Mouse (Mus musculus): ENCODE data around the gene H3f3b.
A peak's percentile ranks its signal among the peaks of the same experiment; 100 is the strongest.

The H3f3b gene

GRCm38 (mm10) chr11:116001725-116002124 is 26.0 kb downstream of the H3f3b start:
- DNase-seq (ENCODE audit: low spot score in 2 of 2) = no peak

DNA sequence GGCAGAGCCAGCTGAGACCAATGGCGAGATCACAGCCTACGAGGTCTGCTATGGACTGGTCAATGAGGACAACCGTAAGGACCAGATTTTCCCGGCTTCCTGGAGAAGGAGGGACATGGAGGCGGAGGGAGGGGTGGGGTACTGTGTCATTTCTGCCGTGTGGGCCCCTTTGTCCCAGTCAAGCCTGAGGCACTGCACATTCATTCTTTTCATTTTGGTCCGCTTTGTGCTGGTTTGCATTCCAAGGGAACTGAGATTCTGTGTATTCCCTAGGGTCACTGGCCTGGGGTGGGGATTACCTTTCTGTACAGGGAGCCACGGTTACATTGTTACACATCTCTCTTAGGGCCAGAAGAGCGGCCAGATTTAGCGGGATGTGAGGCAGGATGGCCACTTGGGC is 27.2 kb downstream of the H3f3b start:
- no peak for DNase-seq (ENCODE audit: low spot score in 2 of 2)

- DNase-seq (ENCODE audit: low spot score in 2 of 2) = peak; percentile 54 to 72
These were observed 28.1 kb downstream of the H3f3b start for GRCm38 (mm10) chr11:115999538-116000143.

- no peak for DNase-seq (ENCODE audit: low spot score in 2 of 2)
These were observed 28.7 kb downstream of the H3f3b start for GRCm38 (mm10) chr11:115999027-115999426.

DNA sequence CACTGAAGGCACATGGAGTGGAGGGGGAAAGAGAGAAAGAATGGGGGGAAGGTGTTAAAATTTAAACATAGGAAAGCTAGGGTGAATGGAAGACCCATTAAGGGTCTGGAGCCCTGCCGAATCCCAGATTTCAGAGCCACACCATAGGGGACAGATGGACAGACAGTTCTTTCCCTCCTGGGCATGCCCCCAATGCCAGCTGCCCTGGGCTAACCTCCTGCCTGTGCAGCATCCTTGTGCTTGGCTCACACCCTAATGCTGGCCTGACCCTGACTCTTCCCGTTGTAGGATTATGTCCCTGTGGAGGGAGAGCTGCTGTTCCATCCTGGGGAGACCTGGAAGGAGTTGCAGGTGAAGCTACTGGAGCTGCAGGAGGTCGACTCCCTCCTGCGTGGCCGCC is 30.1 kb downstream of the H3f3b start:
- DNase-seq (ENCODE audit: low spot score in 2 of 2) = no peak

DNA sequence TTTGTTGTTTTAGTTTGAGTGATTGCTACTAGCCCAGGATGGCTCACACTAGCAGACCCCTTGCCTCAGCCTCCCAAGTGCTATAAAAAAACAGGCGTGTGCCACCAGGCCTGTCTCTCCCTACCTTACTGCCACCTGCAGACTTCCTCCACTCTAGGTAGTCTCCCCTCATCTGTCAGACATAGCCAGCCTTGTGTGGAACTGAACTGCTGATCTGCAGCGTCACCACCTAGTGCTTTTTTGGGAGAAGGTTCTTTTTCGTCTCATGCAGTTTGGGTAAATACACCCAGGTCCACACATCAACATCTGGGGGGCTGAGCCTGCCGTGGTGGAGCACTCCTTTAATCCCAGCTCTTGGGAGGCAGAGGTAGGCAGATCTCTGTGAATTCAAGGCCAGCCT is 30.7 kb downstream of the H3f3b start:
- DNase-seq (ENCODE audit: low spot score in 2 of 2) = no peak

- no peak for DNase-seq (ENCODE audit: low spot score in 2 of 2)
These were observed 32.5 kb downstream of the H3f3b start for GRCm38 (mm10) chr11:115995256-115995655.

DNA sequence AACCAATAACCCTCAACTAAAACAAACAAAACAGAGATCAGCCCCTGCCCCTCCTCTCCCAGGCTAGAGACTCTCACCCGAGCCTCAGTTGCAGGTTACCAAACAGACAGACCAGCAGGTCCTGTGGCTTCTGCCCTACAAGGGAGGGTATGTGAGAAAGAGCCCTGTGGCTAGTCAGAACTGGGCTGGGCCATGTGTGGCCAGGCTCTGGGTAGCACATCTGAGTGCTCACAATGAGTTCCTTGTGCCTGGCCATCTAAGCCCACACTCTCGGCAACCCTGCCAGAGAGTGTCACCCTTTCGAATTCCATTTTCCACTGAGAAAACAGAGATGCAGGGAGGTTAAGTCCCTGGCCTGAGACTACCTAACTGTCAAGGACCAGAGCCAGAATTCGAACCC is 35.7 kb downstream of the H3f3b start:
- DNase-seq (ENCODE audit: low spot score in 2 of 2) = no peak

DNA sequence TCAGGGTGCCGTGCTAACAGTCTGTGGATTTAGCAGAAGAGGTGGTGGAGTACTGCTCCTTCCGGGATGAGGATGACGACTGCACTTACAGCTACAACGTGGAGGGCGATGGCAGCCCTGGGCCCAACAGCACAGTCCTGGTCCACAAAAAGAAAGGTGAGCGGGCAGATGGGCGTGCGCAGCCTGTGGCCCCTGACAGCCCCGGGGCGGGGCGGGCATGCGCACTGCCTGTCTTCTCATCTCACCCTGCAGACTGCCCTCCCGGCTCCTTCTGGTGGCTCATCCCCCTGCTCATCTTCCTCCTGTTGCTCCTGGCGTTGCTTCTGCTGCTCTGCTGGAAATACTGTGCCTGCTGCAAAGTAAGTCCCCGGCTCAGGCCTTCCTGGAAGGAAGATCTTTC is 38.1 kb downstream of the H3f3b start:
- no peak for DNase-seq (ENCODE audit: low spot score in 2 of 2)

DNA sequence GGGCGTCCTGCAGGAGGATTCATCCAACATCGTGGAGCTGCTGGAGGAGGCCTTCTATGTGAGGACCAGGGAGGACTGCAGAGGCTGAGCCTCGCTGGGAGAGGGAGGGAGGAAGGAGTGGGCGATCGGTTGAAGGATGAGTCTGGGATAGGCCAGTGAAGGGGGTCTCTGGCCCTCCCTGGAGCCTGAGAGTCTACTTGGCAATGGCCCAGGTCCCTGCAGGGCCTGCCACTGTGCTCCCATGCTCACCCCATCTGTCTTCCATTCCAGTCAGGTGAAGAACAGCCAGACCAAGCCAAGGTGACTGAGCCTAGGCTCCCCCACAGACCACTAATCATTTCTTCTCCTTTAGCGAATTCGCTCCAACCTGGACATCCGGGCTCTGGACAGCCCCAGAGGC is 44.5 kb downstream of the H3f3b start:
- no peak for DNase-seq (ENCODE audit: low spot score in 2 of 2)

DNA sequence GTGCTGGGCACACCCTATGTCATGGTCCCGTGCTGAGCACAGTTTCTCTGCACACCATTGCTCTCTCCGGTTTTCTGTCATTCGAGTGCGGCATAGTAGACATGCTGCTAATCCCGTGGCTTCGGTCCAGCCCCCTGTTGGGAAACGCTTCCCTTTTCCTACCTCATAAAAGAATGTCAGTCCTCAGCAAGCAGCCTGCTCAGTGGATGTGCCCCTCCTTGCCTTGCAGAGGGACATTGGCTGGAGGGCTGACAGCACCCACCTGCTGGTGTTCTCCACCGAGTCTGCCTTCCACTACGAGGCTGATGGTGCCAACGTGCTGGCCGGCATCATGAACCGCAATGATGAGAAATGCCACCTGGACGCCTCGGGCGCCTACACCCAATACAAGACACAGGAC is 45.3 kb downstream of the H3f3b start:
- DNase-seq (ENCODE audit: low spot score in 2 of 2) = no peak

DNA sequence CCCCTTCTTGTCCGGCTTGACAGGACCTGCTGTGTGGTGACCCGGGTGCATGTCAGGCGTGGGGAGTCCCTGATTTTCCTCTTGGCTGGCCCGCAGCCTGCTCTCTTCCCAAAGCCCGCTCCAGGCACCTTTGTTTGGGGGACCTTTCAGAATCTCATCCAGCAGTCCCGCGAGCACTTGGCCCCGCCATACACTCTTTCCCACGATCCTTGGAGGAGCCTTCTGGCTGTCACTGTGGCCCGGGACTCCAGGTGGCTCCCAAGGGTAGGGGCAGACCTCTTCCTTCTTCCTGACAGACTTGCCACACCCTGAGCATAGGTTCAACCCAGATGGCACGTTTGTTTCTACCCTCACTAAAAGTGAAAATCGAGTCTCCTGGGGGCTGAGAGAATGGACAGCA is 52.2 kb downstream of the H3f3b start:
- no peak for DNase-seq (ENCODE audit: low spot score in 2 of 2)

DNA sequence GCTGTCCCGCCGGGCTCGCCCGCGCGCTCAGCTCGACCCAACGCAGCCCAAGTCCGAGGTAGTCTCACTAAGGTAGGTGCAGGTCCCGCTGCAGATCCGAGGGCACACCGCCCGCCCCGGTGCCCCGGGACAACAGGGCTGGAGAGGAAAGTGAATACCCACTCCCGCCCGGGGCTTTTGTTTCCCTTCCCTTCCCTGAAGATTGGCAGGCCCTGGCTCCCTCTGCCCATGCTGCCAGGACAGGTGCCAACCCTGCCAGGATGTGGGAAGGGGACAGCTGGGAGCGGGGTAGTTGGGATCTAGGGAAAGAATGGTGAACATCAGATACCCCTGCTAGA is 52.7 kb downstream of the H3f3b start:
- DNase-seq (ENCODE audit: low spot score in 2 of 2) = no peak

DNA sequence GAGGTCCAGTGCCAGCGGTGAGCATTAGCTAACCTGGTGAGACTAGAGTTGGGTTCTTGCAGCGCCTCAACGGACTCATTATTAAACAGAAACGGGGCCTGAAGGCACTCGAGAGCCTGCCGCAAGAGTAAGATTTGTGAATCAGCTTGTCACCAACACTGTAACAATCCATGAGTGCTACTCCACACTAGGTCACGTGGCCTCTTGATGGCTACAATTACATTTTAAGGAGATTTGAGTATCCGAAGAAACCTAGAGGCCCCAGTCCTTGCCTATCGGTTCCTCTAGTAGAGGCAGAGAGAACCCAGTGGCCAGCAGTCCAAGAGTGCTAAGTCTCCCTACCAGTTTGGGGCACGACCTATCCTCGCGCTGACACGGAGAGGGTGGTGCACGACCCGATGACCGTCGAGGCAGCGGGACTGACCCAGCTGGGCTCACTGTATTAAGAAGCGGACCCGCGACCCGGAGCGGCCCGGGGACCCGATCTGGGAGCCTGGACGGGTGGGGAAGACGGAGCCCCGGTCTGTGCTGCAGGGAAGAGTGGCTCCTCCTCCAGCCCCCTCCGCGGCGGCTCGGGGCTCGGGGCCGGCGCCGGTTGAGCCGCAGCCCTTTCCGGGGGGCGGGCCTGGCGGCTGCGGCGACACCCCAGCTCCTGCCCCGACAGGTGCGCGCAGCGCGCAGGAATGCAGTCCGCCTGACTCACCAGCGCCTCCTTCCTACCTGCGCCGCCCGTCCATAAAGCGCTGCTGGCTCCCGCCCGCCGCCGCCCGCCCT is 53.3 kb downstream of the H3f3b start, which contains the start of gene Itgb4:
TSS of gene Itgb4 (plus strand) at position 401 of the 774 bp plus-strand sequence.
- peak; percentile 17 to 25 for DNase-seq (ENCODE audit: low spot score in 2 of 2)
